Mouse (Mus musculus): Measurements from ENCODE around the gene 1110008L16Rik.
"Not testable (repeated sequence)": the region's sequence is repeated elsewhere in the genome, so short reads cannot be mapped to it uniquely, and the experiment has no call there.

The 1110008L16Rik gene

DNA sequence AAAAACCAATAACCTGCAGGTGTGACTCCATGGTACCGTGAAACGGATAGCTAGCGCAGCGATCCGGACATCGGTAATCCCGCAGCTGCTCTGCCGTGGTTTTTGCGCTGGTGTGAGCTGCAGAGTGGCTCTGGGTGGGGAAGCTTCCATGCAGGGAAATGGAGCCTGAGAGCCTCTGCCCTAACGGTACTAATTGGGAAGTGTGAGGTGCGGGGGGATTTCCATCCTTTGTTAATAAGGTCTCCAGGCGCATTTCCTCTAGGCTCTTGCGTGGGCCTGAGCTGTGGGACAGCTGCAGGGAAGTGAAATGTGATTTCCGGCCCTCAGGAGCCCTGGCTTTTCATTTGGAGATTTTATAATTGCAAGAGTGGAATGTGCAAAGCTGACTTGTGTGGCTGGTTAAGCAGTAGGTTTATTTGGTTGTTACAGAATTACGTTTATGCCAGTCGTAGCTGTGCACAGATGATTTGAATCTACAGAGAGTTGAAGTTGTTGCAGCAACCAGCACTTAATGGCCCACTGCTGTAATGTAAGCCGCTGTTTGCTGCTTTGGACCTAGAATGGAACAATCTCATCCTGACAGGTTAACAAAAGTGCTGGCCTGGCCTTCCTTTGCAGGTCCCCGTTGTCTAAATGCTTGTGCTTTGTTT, 22.4 kb downstream of the 1110008L16Rik start:
- peaks cover 3% of the 10 kb centered on the region for H3K9me3 ChIP-seq (ENCODE audit: low read length)
- H3K27me3 ChIP-seq (ENCODE audit: insufficient read depth, low read length), result no peaks in the 10 kb centered on the region
- TF ChIP-seq NANOG (IDR thresholded peaks at IDR 0.05; ENCODE audit: borderline replicate concordance, low read length), result no peak
- TF ChIP-seq POU5F1 (IDR thresholded peaks at IDR 0.05; ENCODE audit: borderline replicate concordance, low read length), result no peak
- no peak for TF ChIP-seq CTCF (conservative IDR thresholded peaks at IDR 0.05; ENCODE audit: low read length)
- H3K4me3 ChIP-seq (replicated peaks; ENCODE audit: low read length), result peak overlapping the region; percentile 52
- H3K36me3 ChIP-seq (ENCODE audit: insufficient read depth, low read length), result peaks cover 25% of the 10 kb centered on the region
- H3K4me1 ChIP-seq (replicated peaks; ENCODE audit: low read depth, low read length), result peaks cover 45% of the 10 kb centered on the region

DNA sequence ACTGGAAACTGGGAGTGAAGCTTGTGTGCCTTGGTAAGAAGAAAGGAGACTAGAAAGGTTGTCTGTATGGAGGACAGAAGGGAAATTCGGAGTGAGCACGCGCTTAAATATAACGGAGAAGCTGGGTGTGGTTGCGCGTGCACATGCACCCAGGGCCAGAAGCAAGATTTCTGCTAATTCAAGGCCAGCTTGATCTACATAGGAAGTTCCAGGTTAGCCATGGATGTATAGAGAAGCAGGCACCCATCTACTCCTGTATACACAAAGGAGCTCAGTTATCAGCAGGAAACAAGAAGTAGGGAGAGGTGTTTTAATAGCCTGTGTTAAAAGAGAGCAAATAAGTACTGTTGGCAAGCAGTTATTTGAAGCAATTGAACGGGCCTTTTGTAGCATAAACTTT, 26.3 kb downstream of the 1110008L16Rik start:
- Histone ChIP-seq H3K4me1 (replicated peaks; ENCODE audit: low read depth, low read length) (peaks cover 22% of the 10 kb centered on the region), H3K9me3 (ENCODE audit: low read length) (peaks cover 6% of the 10 kb centered on the region)
- no peak for TF ChIP-seq POU5F1 (IDR thresholded peaks at IDR 0.05; ENCODE audit: borderline replicate concordance, low read length)
- TF ChIP-seq CTCF (conservative IDR thresholded peaks at IDR 0.05; ENCODE audit: low read length), result no peak
- no peak for TF ChIP-seq NANOG (IDR thresholded peaks at IDR 0.05; ENCODE audit: borderline replicate concordance, low read length)

DNA sequence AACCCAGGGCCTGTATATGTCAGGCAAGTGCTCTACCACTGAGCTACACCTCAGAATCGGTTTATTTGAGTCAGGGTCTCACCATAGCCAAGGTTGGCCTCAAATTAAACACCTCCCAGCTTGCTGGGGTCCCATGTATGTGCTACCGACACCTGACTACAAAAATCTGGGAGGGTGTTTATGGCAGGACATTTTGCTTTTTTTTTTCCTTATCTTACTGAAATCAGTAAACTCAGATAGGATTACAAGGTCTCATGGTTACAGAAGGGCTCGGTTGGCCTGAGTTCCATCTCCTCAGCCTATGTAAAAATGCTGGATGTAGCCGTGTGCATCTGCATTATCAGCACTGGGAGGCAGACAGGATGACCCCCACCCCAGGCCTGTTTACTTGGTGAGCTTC, 29.4 kb downstream of the 1110008L16Rik start:
- Histone ChIP-seq H3K4me1 (replicated peaks; ENCODE audit: low read depth, low read length) (peaks cover 5% of the 10 kb centered on the region; the same call in 1 of the 2 replicates), H3K9me3 (ENCODE audit: low read length) (peaks cover 6% of the 10 kb centered on the region), H3K36me3 (ENCODE audit: insufficient read depth, low read length) (peaks cover 34% of the 10 kb centered on the region), H3K27me3 (ENCODE audit: insufficient read depth, low read length) (no peaks in the 10 kb centered on the region), H3K4me3 (replicated peaks; ENCODE audit: low read length) (no peak overlapping the region)
- TF ChIP-seq NANOG (IDR thresholded peaks at IDR 0.05; ENCODE audit: borderline replicate concordance, low read length) (no peak), POU5F1 (IDR thresholded peaks at IDR 0.05; ENCODE audit: borderline replicate concordance, low read length) (no peak), CTCF (conservative IDR thresholded peaks at IDR 0.05; ENCODE audit: low read length) (no peak)

More for the DNA sequence above, 26.3 kb downstream of the 1110008L16Rik start:
- H3K27me3 ChIP-seq (ENCODE audit: insufficient read depth, low read length), result no peaks in the 10 kb centered on the region
- peaks cover 30% of the 10 kb centered on the region for H3K36me3 ChIP-seq (ENCODE audit: insufficient read depth, low read length)
- H3K4me3 ChIP-seq (replicated peaks; ENCODE audit: low read length), result no peak overlapping the region

DNA sequence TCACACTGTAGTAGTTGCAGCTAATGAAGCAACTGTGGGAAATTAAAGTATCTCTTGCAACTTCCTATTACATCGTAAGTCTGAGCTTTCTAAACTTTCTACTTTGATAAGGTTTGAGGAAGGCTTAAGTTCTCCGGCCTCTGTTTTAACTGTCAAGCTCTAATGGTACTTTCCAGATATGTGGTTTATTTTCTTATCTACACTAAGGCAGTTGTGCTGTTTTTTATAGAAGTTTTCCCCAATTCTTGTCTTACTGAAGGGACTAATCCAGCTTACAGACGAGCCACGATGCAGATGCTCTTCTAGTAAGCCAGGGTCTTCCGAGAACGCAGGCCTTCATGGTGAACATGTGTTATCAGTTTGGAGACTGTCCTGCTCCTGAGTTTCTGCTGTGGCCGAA, 30.0 kb downstream of the 1110008L16Rik start:
- Histone ChIP-seq H3K9me3 (ENCODE audit: low read length) (peaks cover 6% of the 10 kb centered on the region), H3K4me3 (replicated peaks; ENCODE audit: low read length) (no peak overlapping the region), H3K4me1 (replicated peaks; ENCODE audit: low read depth, low read length) (peaks cover 4% of the 10 kb centered on the region; the same call in 1 of the 2 replicates), H3K27me3 (ENCODE audit: insufficient read depth, low read length) (no peaks in the 10 kb centered on the region), H3K36me3 (ENCODE audit: insufficient read depth, low read length) (peaks cover 34% of the 10 kb centered on the region)
- TF ChIP-seq POU5F1 (IDR thresholded peaks at IDR 0.05; ENCODE audit: borderline replicate concordance, low read length), result no peak

DNA sequence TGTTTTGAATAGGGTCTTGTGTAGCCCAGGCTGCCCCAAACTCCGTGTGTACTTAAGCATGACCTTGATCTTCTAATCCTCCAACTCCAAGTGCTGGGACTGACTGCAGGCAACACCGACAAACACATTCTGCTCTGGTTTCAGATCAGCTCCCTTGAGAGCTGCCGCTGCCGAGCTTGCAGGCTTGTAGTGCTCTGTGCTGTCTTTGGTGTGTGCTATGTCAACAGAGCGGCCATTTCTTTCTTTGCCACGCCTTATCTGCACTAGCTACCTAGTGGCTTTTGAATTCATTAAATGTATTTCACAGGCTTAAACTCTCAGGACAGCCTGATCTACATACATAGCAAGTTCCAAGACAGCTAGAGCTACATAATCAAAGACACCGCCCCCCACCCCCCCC, 34.3 kb downstream of the 1110008L16Rik start:
- Histone ChIP-seq H3K4me1 (replicated peaks; ENCODE audit: low read depth, low read length) (peaks cover 2% of the 10 kb centered on the region; the same call in 1 of the 2 replicates), H3K27me3 (ENCODE audit: insufficient read depth, low read length) (no peaks in the 10 kb centered on the region), H3K4me3 (replicated peaks; ENCODE audit: low read length) (no peak overlapping the region), H3K9me3 (ENCODE audit: low read length) (no peaks in the 10 kb centered on the region), H3K36me3 (ENCODE audit: insufficient read depth, low read length) (peaks cover 24% of the 10 kb centered on the region)
- TF ChIP-seq POU5F1 (IDR thresholded peaks at IDR 0.05; ENCODE audit: borderline replicate concordance, low read length) (no peak), CTCF (conservative IDR thresholded peaks at IDR 0.05; ENCODE audit: low read length) (no peak), NANOG (IDR thresholded peaks at IDR 0.05; ENCODE audit: borderline replicate concordance, low read length) (no peak)

DNA sequence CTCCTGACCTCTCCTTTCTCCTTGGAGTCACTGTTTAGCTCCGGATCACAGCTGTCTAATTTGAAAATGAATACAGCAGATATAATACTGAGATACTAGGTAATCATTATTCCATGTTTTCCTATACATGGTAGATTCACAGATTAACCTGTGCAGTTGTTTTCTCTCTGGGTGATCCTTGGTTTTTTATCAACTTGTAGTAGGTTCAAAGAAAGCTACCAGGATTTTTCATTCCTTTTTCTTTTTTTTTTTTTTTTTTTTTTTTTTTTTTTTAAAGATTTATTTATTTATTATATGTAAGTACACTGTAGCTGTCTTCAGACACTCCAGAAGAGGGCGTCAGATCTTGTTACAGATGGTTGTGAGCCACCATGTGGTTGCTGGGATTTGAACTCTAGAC, 39.1 kb downstream of the 1110008L16Rik start:
- H3K36me3 ChIP-seq (ENCODE audit: insufficient read depth, low read length), result peaks cover 11% of the 10 kb centered on the region; the same call in 1 of the 2 replicates
- not testable (repeated sequence) for H3K4me3 ChIP-seq (replicated peaks; ENCODE audit: low read length); H3K27me3 ChIP-seq (ENCODE audit: insufficient read depth, low read length); H3K4me1 ChIP-seq (replicated peaks; ENCODE audit: low read depth, low read length); H3K9me3 ChIP-seq (ENCODE audit: low read length)

DNA sequence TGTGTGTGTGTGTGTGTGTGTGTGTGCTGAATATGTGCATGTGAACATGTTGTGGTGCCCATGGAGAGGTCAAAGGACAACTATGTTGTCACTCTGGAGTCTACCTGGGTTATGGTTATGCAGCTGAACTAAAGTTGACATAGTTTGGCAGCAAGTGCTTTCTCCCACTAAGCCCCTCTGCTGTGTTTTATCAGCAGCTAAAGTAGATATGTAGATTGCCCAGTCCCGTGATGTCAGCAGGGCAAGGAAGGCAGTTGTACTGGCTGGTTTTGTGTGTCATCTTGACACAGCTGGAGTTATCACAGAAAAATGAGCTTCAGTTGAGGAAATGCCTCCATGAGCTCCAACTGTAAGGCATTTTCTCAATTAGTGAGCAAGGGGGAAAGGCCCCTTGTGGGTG, 43.7 kb downstream of the 1110008L16Rik start:
- peaks cover 21% of the 10 kb centered on the region for H3K4me1 ChIP-seq (replicated peaks; ENCODE audit: low read depth, low read length)
- H3K4me3 ChIP-seq (replicated peaks; ENCODE audit: low read length); H3K27me3 ChIP-seq (ENCODE audit: insufficient read depth, low read length); H3K9me3 ChIP-seq (ENCODE audit: low read length); H3K36me3 ChIP-seq (ENCODE audit: insufficient read depth, low read length): not testable (repeated sequence)

DNA sequence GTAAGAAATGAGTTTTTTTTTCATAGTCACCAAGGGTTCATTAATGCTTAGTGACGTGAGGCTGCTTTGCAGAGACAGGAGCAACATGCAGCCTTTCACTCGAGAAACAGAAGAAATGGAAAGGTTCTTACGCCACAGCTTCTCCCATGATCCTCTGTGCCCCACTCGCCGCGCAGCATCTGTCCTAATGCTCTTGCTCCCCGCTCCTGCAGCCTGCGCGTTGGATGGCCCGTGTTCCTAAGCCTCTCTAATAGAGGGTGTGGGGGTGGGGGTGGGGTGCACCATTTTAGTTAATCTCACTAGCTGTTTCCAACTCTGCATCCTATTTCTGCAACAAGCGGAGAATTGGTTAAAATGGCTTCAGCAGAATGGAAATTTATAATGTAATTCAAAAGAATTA, 44.6 kb downstream of the 1110008L16Rik start:
- peaks cover 7% of the 10 kb centered on the region; the same call in 1 of the 2 replicates for H3K36me3 ChIP-seq (ENCODE audit: insufficient read depth, low read length)
- H3K9me3 ChIP-seq (ENCODE audit: low read length), result no peaks in the 10 kb centered on the region
- TF ChIP-seq CTCF (conservative IDR thresholded peaks at IDR 0.05; ENCODE audit: low read length) (no peak), NANOG (IDR thresholded peaks at IDR 0.05; ENCODE audit: borderline replicate concordance, low read length) (no peak), POU5F1 (IDR thresholded peaks at IDR 0.05; ENCODE audit: borderline replicate concordance, low read length) (no peak)
- peaks cover 21% of the 10 kb centered on the region for H3K4me1 ChIP-seq (replicated peaks; ENCODE audit: low read depth, low read length)
- H3K4me3 ChIP-seq (replicated peaks; ENCODE audit: low read length), result peak overlapping the region; percentile 27; the same call in 1 of the 2 replicates
- H3K27me3 ChIP-seq (ENCODE audit: insufficient read depth, low read length), result no peaks in the 10 kb centered on the region

DNA sequence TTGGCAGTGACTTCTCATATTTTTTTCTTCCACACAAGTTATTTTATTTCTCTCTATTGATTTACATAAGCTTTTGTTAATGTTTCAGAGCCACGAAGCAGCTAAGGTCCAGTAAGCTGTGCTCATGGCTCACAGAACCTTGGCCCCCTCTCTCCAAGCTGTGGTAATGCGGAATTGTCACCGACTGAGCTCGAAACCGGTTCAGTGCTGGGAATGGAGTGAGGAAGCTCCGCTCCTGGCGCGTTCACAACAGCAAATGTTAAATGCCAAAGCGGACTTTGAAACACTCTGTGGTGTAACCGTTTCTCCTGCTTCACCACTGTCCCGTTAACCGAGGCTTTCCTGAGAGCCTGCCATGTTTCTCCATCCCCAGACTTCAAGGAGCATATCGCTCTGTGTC, 45.2 kb downstream of the 1110008L16Rik start:
- H3K9me3 ChIP-seq (ENCODE audit: low read length), result no peaks in the 10 kb centered on the region
- H3K4me1 ChIP-seq (replicated peaks; ENCODE audit: low read depth, low read length), result peaks cover 21% of the 10 kb centered on the region
- TF ChIP-seq POU5F1 (IDR thresholded peaks at IDR 0.05; ENCODE audit: borderline replicate concordance, low read length) (no peak), CTCF (conservative IDR thresholded peaks at IDR 0.05; ENCODE audit: low read length) (no peak), NANOG (IDR thresholded peaks at IDR 0.05; ENCODE audit: borderline replicate concordance, low read length) (no peak)
- peaks cover 7% of the 10 kb centered on the region; the same call in 1 of the 2 replicates for H3K36me3 ChIP-seq (ENCODE audit: insufficient read depth, low read length)
- no peaks in the 10 kb centered on the region for H3K27me3 ChIP-seq (ENCODE audit: insufficient read depth, low read length)
- no peak overlapping the region for H3K4me3 ChIP-seq (replicated peaks; ENCODE audit: low read length)
